Mouse (Mus musculus) hindbrain, embryonic 15.5 days (tissue): ENCODE results near the gene Ptprk. TPM values are rescaled to one million over a fixed set of nuclear protein-coding genes. Genes with fewer than 3 reads are reported as not detected.

ENCODE experiments used
- ATAC-seq: fragments of 200-750 bp; cut with Nextera tagmentation; 2 replicates; pipeline ENCODE4 v1.8.0; 2017; ENCODE audit warnings: low read depth, moderate number of reproducible peaks, moderate TSS enrichment; ENCODE audit not compliant: low FRiP score
- H3K27ac ChIP-seq: fragments of 300-500 bp; sonication (generic); replicated peaks from 2 replicates; pipeline ENCODE4 v1.5.1; 2015; ENCODE audit warnings: mild to moderate bottlenecking, inconsistent platforms
- H3K27me3 ChIP-seq: fragments of 300-500 bp; sonication (generic); 2 replicates; pipeline ENCODE4 v1.6.1; 2015; ENCODE audit warnings: control low read depth, inconsistent platforms
- H3K36me3 ChIP-seq: fragments of 300-500 bp; sonication (generic); 2 replicates; pipeline ENCODE4 v1.6.1; 2015; ENCODE audit warnings: control low read depth, inconsistent platforms
- H3K4me1 ChIP-seq: fragments of 300-500 bp; sonication (generic); replicated peaks from 2 replicates; pipeline ENCODE4 v1.6.1; 2015; ENCODE audit warnings: control low read depth, inconsistent platforms
- H3K4me2 ChIP-seq: fragments of 300-500 bp; sonication (generic); 2 replicates; pipeline ENCODE4 v1.6.1; 2015; ENCODE audit warnings: moderate library complexity, mild to moderate bottlenecking, inconsistent platforms
- H3K4me3 ChIP-seq: fragments of 300-500 bp; sonication (generic); 2 replicates; pipeline ENCODE4 v1.5.1; 2015; ENCODE audit warnings: mild to moderate bottlenecking, inconsistent platforms
- H3K9ac ChIP-seq: fragments of 300-500 bp; sonication (generic); 2 replicates; pipeline ENCODE4 v1.6.1; 2015; ENCODE audit warnings: inconsistent platforms
- H3K9me3 ChIP-seq: fragments of 300-500 bp; sonication (generic); 2 replicates; pipeline ENCODE4 v1.6.1; 2016; ENCODE audit warnings: control low read depth, inconsistent platforms
- WGBS: fragments of 180-500 bp; shearing (Covaris S2); methylation state at CpG from one replicate; pipeline ENCODE4 v1.1.7; 2015; 5-methylcytosine and 5-hydroxymethylcytosine counted together
- polyA plus RNA-seq: library from polyadenylated mRNA; unstranded; fragments of >200 nt; fragmentation: Nextera tagmentation; extraction: Ambion mirVana; gene quantifications from 2 replicates; pipeline ENCODE4 v1.2.1, GENCODE M21; 2015

The Ptprk gene
- polyA plus RNA-seq, 1 experiment from 2014 or later, result 33.6 TPM

DNA sequence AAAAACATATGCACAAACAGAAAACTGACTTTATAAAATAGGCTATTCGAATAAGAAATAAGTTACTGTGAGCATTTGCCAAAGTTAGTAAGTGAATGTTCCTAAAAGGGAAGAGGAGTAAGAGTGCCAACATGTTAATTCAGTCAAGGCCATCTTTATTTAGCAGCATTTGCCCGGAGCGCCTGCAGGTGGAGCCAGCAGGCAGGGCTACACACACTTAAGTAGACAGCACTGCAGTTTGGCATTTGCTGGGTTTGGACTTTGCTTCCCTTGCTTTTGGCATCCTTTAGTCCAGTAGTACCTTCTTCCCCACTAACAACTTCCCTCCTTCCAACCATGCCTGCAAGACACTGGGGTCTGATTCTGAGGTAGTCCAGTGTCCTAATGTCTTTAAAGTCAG lies 411.0 kb downstream of the Ptprk start:
- no peak for ATAC-seq
- WGBS, result 45% methylated on average over 3 of the region's 3 CpGs
- H3K4me1 ChIP-seq, result no peaks in the 10 kb centered on the region

DNA sequence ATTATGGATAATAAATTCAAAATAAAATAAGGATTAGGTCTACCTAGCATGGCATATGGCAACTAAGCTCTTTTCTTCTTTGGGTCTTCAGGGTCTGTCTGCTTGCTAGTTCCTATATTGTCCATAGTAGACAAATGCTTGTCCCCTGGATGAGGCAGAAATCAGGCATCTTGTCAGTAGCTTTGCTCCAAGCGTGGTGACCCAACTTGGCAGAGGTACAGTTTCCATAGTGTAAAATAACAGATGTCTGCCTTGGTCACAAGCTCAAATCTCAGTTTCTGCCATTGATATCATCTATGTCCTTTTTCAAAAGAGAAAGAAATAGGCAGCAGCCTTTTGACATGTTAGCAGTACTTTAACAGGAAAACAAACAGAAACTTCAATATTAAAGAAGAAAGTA lies 416.4 kb downstream of the Ptprk start:
- Histone ChIP-seq H3K4me1 (peaks cover 16% of the 10 kb centered on the region), H3K4me3 (no peak overlapping the region), H3K4me2 (no peak overlapping the region), H3K9me3 (no peaks in the 10 kb centered on the region), H3K27me3 (no peaks in the 10 kb centered on the region), H3K27ac (no peak overlapping the region), H3K9ac (no peak overlapping the region), H3K36me3 (no peaks in the 10 kb centered on the region)
- WGBS, result 74% methylated on average over 1 of the region's 1 CpGs
- no peak for ATAC-seq

More for the DNA sequence above, 411.0 kb downstream of the Ptprk start:
- Histone ChIP-seq H3K27me3 (no peaks in the 10 kb centered on the region), H3K27ac (no peak overlapping the region), H3K9me3 (no peaks in the 10 kb centered on the region), H3K9ac (no peak overlapping the region), H3K4me3 (no peak overlapping the region), H3K4me2 (no peak overlapping the region), H3K36me3 (no peaks in the 10 kb centered on the region)

DNA sequence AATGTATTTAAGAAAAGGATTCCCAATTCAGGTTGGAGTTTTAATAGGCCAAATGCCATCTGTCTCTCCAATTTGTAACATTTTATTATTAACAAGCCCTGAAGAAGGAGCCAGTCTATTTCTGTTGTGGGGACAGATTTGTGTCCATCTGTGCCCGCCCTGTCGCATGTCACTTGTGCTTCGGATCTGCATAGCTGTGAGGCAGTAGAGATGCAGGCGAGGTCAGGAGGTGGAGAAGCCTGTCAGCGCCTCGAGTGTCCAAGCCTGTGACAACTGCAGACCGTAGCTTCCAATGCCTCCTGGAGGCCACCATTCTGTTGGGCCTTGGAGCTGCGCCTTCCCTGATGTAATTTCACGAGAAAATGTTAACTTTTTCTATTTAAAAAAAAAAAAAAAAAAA lies 417.6 kb downstream of the Ptprk start:
- Histone ChIP-seq H3K27me3 (no peaks in the 10 kb centered on the region), H3K4me1 (peaks cover 16% of the 10 kb centered on the region), H3K4me2 (no peak overlapping the region), H3K4me3 (no peak overlapping the region), H3K27ac (no peak overlapping the region), H3K9ac (no peak overlapping the region), H3K9me3 (no peaks in the 10 kb centered on the region), H3K36me3 (no peaks in the 10 kb centered on the region)
- 34% methylated on average over 9 of the region's 9 CpGs for WGBS
- ATAC-seq, result no peak

DNA sequence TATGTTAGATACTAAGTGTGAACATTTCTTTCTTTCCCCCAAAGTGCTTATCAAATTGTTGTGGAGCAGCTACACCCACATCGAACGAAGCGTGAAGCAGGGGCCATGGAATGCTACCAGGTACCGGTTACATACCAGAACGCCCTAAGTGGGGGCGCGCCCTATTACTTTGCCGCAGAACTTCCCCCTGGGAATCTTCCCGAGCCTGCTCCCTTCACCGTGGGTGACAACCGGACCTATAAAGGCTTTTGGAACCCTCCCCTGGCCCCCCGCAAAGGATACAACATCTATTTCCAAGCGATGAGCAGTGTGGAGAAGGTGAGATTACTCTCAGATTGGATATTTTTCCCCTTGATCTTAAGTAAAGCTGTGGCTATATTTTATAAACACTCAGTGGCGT lies 418.2 kb downstream of the Ptprk start:
- ATAC-seq, result peak; percentile 51
- H3K4me1 ChIP-seq, result peaks cover 16% of the 10 kb centered on the region

DNA sequence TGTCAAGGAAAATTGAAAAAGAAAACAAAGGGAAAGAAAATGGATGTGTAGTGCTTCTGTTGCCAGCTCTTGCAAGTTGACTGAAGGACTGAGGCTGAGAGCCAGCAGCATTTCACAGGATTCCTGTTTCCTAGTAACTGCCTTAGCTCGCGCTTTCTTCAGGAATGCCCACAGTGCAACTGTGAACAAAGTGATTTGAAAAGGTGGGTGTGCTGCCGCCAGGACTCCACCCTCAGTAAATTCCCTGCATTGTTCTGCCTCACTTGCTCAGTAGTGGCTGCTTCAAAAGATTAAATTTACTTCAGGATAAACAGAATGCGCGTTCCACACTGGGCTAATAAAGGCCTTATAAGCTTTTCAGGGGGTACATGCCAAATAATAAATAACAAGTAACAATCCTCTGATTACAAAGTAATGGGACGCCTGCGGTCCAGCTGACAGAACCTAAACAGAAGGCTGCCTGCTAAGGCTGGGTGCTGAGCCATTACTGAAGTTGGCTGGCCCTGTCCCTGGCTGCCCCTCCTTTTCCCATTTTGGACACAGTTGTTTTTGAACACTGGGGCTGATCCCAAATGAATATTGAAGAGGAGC lies 418.7 kb downstream of the Ptprk start:
- Histone ChIP-seq H3K9ac (0 out of 2 replicates have a peak overlapping the region, but pooled peaks have one; percentile 6), H3K4me3 (peak overlapping the region; percentile 2; the same call in 1 of the 2 replicates)
- WGBS, result 5% methylated on average over 7 of the region's 7 CpGs

More for the DNA sequence above, 418.2 kb downstream of the Ptprk start:
- Histone ChIP-seq H3K27me3 (no peaks in the 10 kb centered on the region), H3K36me3 (no peaks in the 10 kb centered on the region), H3K27ac (peak overlapping the region; percentile 70), H3K9ac (0 out of 2 replicates have a peak overlapping the region, but pooled peaks have one; percentile 6), H3K4me2 (peak overlapping the region; percentile 51), H3K4me3 (peak overlapping the region; percentile 2), H3K9me3 (no peaks in the 10 kb centered on the region)
- WGBS, result 18% methylated on average over 14 of the region's 14 CpGs

DNA sequence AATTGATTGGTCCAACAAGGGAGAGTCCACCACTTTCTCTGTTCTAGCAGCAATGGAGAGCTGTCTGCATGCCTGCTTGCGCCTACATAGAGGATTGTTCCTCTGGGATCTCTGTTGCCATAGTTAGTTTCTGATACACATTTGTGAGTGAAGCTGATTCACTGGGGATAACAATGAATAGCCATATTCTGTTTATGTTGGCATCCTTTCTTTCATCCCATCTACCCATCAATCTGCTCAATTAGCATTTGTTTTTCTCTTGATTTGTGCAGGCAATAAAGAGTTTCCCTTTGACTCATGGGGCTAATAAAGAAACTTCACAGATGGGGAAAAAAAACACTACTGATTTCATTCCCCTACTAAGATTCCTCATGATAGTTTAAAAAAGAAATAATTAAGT lies 423.2 kb downstream of the Ptprk start:
- Histone ChIP-seq H3K36me3 (no peaks in the 10 kb centered on the region), H3K4me3 (no peak overlapping the region)
- 67% methylated on average over 1 of the region's 1 CpGs for WGBS

More for the DNA sequence above, 418.7 kb downstream of the Ptprk start:
- Histone ChIP-seq H3K9me3 (no peaks in the 10 kb centered on the region), H3K27ac (peak overlapping the region; percentile 70), H3K27me3 (no peaks in the 10 kb centered on the region), H3K4me1 (peaks cover 16% of the 10 kb centered on the region), H3K4me2 (peak overlapping the region; percentile 51), H3K36me3 (no peaks in the 10 kb centered on the region)
- ATAC-seq, result peak; percentile 92

DNA sequence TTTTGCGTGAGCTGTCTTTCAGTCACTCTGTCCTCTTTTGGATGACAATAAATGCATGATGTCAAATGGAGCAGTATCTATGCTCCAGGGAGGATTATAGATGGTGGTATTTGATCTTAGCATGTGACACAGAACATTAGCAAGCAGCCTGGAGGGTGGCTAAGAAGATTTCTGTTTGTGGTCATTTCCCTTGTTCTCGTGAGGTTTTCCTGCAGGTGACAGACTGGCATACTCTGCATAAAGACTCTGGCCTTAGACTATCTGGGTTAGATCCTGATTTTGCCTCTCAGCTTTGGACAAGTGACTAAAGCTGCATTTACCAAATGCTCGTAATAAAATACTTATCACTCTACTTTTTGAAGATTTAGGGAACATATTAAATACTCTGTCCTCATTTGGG lies 423.9 kb downstream of the Ptprk start:
- Histone ChIP-seq H3K9ac (no peak overlapping the region), H3K36me3 (no peaks in the 10 kb centered on the region), H3K27me3 (no peaks in the 10 kb centered on the region), H3K4me3 (no peak overlapping the region), H3K9me3 (no peaks in the 10 kb centered on the region), H3K27ac (no peak overlapping the region), H3K4me2 (no peak overlapping the region), H3K4me1 (peaks cover 6% of the 10 kb centered on the region)
- no peak for ATAC-seq
- WGBS, result 85% methylated on average over 3 of the region's 3 CpGs

More for the DNA sequence above, 423.2 kb downstream of the Ptprk start:
- H3K9ac ChIP-seq, result no peak overlapping the region
- H3K9me3 ChIP-seq, result no peaks in the 10 kb centered on the region
- H3K27me3 ChIP-seq, result no peaks in the 10 kb centered on the region
- no peak overlapping the region for H3K4me2 ChIP-seq
- no peak overlapping the region for H3K27ac ChIP-seq
- no peak for ATAC-seq
- H3K4me1 ChIP-seq, result peaks cover 13% of the 10 kb centered on the region

DNA sequence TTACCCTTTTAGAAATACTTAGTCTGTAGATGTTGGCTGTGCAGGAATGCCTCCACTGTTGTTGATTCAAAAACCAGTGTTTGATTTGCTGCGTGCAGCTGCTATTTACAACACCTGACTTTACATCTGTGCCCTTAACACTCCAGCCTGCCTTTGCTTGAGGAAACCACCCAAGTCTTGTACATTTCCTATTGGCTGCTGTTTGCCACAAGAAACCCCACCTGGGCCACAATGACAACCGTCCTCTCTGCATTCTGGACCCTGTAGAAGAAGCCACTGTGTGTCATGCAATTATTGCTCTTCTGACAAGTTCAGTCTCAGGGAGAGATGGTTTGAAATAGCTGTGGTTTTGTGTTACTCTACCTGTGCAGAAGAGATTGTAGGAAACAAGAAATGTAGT lies 439.0 kb downstream of the Ptprk start:
- no peak overlapping the region for H3K27ac ChIP-seq
- H3K4me2 ChIP-seq, result no peak overlapping the region
- no peaks in the 10 kb centered on the region for H3K4me1 ChIP-seq
- no peak for ATAC-seq
- H3K36me3 ChIP-seq, result no peaks in the 10 kb centered on the region
- no peak overlapping the region for H3K9ac ChIP-seq
- no peaks in the 10 kb centered on the region for H3K27me3 ChIP-seq
- WGBS, result 92% methylated on average over 2 of the region's 2 CpGs
- no peak overlapping the region for H3K4me3 ChIP-seq
- no peaks in the 10 kb centered on the region for H3K9me3 ChIP-seq

DNA sequence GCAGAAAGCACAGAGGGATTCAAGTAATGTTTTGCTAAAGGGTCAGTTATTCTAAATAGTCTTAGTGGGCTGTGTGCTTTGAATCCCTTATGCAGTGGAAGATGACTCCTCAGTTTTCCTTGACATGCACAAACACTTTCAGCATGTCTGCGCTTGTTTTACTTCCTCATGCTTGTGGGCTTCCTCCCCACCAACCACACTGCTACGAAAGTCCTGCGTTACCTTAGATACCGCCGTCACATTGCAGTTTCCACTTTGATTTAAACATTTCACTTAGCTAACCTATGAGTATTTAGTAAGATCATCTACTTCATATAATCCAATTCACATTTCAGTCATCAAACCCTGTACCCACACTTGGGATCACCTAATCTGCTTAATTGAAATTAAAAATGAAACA lies 441.5 kb downstream of the Ptprk start:
- Histone ChIP-seq H3K27ac (no peak overlapping the region), H3K4me2 (no peak overlapping the region), H3K36me3 (no peaks in the 10 kb centered on the region), H3K9me3 (no peaks in the 10 kb centered on the region), H3K4me3 (no peak overlapping the region), H3K27me3 (no peaks in the 10 kb centered on the region), H3K9ac (no peak overlapping the region), H3K4me1 (no peaks in the 10 kb centered on the region)
- ATAC-seq, result no peak
- 89% methylated on average over 5 of the region's 5 CpGs for WGBS

DNA sequence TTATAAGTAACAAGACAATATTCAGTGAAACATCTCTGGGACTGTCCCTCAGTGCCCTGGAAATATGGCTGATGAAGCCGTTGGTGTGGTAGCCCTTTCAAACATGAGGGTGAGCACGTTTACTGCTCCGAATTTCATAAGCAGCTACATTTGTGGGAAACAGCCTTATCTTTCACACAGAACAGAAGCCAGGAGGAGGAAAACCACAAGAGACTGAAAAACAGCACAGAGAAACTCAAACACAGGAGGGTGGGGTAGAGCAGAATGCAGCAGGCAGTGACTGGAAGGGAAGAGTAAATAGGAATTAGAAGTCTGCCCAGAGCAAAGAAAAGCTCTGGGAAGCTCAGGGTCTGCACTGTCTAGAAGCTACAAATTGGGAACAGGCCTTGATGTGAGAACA lies 443.7 kb downstream of the Ptprk start:
- no peaks in the 10 kb centered on the region for H3K36me3 ChIP-seq
- no peak overlapping the region for H3K4me3 ChIP-seq
- no peaks in the 10 kb centered on the region for H3K9me3 ChIP-seq
- H3K27ac ChIP-seq, result no peak overlapping the region
- 85% methylated on average over 3 of the region's 3 CpGs for WGBS
- no peak overlapping the region for H3K4me2 ChIP-seq
- no peak; the same call in 1 of the 2 replicates for ATAC-seq
- no peaks in the 10 kb centered on the region for H3K4me1 ChIP-seq
- H3K9ac ChIP-seq, result no peak overlapping the region
- H3K27me3 ChIP-seq, result no peaks in the 10 kb centered on the region

DNA sequence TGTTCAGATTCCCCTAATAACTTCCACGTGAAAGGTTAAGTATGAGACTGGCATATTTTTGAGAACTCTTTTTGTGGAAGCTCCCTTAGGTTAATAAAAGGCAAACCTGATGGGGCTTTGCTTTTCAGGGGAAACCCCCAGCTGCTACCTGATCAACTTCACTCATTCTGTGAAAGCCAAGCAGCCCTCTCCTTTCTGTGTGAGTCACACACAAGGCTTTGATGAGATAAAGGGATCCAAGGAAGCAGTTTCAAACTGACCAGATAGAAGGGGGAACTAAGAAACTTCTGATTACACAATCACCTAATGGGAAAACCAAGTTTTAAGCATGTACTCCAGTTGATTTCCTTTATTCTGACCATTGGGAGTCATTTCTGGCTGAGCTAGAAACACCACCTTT lies 445.2 kb downstream of the Ptprk start:
- H3K9me3 ChIP-seq, result no peaks in the 10 kb centered on the region

DNA sequence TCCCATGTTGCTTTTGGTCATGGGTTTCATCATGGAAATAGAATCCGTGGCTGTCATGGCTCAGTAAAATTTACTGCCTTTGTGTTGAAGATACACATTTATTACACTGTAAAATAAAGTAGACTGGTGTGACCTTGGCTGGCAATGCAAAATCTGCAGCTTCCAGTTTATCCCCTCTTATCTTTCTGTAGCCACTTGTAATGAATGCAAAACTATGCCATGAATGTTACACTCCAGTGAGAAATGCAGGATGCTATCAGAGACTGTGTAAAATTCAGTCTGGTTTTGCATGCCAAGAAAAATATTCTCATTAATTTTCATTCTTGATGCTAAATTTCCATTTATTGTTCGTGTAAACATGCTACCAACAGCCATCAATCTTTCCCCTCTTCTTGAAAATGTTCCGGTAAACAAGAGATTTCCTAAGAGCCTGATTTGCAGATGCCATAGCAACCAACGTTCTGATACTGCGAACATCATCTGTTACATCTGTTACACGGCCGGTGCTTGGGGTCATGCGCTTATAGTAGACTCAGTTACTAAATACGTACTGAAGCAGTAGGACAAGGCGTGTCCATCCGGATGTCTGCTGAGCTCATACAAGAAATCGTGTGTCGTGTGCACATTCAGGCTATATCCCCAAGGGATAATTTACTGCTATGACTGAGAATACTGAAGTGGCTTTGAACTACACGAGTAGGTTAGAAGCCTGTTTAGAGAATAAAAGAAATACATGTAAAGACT lies 449.5 kb downstream of the Ptprk start:
- peak overlapping the region; percentile 12; the same call in 1 of the 2 replicates for H3K27ac ChIP-seq
- peak; percentile 66; the same call in 1 of the 2 replicates for ATAC-seq
- H3K9me3 ChIP-seq, result no peaks in the 10 kb centered on the region
- WGBS, result 52% methylated on average over 14 of the region's 14 CpGs
- peaks cover 6% of the 10 kb centered on the region for H3K4me1 ChIP-seq
- no peak overlapping the region for H3K9ac ChIP-seq
- no peaks in the 10 kb centered on the region for H3K36me3 ChIP-seq
- peak overlapping the region; percentile 10; the same call in 1 of the 2 replicates for H3K4me2 ChIP-seq
- H3K27me3 ChIP-seq, result no peaks in the 10 kb centered on the region
- no peak overlapping the region for H3K4me3 ChIP-seq

More for the DNA sequence above, 445.2 kb downstream of the Ptprk start:
- H3K9ac ChIP-seq, result no peak overlapping the region
- ATAC-seq, result no peak
- H3K27me3 ChIP-seq, result no peaks in the 10 kb centered on the region
- no peak overlapping the region for H3K4me3 ChIP-seq
- no peak overlapping the region for H3K4me2 ChIP-seq
- no peaks in the 10 kb centered on the region for H3K36me3 ChIP-seq
- H3K4me1 ChIP-seq, result peaks cover 6% of the 10 kb centered on the region
- 82% methylated on average over 1 of the region's 1 CpGs for WGBS
- no peak overlapping the region for H3K27ac ChIP-seq
